Mouse (Mus musculus): ENCODE data around the gene Edem1.

The Edem1 gene

DNA sequence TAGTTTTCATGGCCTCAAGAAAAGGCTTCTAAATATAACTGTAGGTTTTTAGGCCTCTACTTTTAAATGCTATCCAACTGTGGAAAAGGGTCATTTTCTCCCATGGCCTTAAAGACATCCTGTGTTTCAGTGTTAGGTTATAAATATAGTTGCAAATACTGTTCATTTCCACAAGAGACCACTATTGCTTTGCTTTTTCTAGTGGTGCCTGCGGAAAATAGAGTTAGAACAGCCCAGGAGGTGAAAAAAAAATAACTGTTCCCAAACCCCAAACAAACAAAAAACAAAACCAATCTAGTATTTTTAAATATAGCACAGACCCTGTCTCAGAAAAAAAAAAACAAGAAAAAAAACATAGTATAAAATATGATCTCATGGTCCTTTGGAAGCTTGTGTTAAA is 46.9 kb downstream of the Edem1 start:
- no peak for DNase-seq (ENCODE audit: low spot score in 2 of 2)

DNA sequence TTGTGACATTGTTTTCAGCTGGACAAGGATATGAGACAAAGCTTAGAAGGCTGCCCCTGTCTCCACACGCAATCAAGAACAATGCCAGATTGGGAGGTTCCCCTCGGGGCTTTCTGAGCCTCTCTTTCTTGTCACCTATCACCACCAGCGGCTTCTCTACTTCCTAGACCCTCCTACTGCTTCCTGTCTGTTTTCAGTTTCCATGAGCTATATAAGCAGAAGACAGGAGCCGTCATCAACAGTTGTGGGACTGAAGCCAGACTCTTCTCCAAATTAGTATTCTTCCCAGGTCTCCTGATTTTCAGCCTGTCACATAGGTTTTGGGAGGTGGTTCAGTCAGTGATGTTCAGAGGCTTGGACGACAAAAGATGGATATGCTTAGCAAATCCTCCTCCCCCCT is 47.6 kb downstream of the Edem1 start:
- DNase-seq (ENCODE audit: low spot score in 2 of 2), result peak; percentile 30 to 41

DNA sequence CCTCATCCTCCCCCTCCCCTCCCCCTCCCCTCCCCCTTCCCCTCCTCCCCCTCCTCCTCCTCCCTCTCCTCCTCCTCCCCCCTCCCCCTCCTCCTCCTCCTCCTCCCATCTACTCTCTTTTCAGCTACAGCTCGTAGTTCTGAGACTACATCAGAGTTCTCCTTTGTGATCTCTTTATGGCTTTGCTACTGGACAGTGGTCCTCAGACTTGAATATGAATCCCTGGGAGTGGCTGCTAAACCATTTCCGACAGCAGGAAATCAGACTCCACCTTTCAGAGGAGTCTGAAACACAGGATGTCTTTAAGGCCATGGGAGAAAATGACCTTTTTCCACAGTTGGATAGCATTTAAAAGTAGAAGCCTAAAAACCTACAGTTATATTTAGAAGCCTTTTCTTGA is 48.0 kb downstream of the Edem1 start:
- DNase-seq (ENCODE audit: low spot score in 2 of 2), result no peak

DNA sequence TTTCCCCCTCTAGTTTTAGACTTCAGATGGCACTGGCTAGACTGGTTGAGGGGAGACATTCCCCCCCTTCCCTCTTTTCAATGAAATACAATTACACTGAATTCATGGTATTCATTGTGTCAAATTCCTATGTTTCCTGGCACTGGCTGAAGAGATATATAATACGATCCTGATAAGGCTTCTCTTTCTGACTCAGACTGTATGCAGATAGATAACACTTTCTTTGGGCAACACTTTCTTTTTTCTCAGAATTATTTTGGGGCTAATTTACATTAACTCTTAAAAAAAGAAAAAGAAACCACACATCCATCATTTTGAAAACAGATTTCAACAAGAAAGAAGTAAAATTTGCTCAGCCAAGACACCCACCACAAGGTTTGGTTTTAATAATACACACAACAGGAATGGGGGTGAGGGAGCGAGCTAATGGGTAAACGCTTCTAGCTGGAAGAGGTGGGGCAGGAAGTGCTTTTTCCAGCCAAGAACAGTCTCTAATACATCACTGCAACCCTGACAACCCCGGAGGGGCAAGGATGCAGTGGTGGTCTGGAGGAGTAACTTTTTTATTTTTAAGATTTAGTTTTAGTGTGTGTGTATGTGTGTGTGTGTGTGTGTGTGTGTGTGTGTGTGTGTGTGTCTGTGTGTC is 52.0 kb downstream of the Edem1 start:
- no peak for DNase-seq (ENCODE audit: low spot score in 2 of 2)

DNA sequence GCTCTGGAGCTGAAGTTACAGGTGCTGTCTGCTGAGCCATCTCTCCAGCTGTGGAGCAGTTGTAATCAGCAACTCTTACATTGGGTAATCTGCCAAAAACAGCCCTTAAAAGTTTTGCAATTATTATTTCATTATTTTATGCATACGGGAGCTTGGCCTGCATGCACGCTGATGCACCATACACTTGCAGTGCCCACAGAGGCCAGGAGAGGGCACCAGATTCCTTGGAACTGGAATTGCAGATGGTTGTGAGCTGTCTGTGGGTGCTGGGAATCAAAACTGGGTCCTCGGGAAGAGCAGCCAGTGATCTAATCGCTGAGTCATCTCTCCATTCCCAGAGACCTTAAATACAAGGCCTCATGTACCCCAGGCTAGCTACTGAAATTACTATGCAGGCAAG is 52.6 kb downstream of the Edem1 start:
- DNase-seq (ENCODE audit: low spot score in 2 of 2), result peak in 1 of 2 experiments; percentile 27

DNA sequence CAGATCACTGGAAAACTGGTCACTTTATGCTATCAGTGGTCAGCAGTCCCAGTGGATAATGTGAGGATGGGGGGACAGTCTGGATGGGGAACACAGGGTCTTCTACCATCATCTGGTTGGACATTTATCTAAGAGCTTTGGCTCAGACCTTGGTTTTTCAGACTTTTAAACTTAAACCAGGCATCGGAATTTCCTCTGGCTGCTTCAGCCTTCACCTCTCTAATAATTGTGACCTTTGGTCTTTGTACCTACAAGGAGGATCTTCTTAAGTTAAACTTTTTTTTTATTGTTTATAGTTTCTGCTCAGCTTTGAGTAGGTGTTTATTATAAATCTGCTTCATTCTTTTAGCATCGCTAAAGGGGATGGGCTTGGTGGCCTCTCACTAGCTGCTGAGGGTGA is 55.4 kb downstream of the Edem1 start:
- DNase-seq (ENCODE audit: low spot score in 2 of 2), result no peak

DNA sequence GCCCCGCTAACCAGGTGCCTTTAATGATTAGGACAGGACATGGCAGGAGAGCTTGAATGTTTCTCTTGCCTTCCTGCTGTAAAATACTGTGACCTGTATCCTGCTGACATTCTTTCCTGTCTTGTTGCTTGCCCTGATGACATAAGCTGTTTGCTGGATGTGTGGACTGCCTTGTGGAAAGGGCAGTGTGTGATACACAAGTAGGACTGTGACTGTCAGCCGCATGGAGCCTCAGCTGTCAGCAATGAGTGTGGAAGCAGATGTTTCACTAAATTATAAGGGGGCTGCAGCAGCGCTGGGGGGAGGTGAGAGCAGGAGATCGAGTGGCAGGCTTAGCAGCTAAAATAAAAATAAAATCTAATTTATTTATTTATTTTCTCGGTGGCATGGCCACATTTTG is 56.2 kb downstream of the Edem1 start:
- DNase-seq (ENCODE audit: low spot score in 2 of 2), result no peak

DNA sequence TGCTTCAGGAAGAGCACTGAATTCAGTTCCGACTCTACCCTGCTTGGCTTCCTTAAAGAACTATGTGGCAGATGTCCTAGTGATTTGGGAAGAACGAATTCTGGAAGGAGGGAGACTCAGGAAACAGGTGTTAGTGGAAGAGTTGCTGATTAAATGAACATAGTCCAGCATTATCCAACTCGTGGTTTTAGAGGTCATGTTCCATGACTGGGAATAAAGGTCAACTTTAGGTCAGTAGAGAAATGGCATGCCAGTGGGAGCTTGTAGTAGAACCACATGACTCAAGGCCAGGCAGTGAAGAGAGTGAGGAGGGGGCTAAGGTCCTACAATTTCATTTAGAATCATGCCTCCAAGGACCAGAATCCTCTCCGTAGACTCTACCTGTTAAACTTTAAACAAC is 57.9 kb downstream of the Edem1 start:
- DNase-seq (ENCODE audit: low spot score in 2 of 2), result no peak

DNA sequence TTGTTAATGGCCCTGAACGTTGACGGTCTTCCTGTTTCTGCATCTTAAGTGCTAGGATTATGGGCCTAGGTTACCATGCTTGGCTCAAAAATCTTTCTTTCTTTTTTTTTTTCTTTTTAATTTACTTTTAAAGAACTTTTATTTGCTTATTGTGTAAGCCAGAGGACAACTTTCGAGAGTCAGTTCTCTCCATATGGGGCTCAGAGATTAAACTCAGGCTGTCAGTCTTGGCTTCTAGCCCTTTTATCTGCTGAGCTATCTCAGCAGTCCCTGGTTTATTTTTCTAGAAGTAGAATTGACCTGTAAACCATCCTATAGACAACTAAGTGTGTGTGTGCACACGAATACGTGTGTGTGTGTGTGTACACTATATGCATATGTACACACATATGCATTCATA is 64.1 kb downstream of the Edem1 start:
- DNase-seq (ENCODE audit: low spot score in 2 of 2), result no peak

DNA sequence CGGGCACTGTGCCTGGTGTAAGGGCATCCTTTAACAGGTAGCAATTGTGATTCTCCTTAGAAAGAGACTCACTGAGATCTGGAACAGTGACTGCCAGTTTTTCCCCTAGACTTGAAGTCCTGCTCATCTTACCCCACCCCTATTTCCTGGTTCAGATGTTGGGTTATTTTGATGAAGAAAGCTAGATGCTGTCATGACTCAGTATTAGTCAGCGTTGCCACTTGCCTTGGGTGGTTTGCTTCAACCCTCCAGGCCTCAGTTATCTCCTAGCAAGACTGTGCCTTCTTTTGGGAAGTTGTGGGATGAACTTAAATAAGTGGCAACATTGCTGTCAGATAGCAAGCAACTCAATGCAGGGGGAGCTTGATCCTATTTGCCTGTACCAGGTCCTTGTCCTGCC is 66.7 kb downstream of the Edem1 start:
- no peak for DNase-seq (ENCODE audit: low spot score in 2 of 2)

DNA sequence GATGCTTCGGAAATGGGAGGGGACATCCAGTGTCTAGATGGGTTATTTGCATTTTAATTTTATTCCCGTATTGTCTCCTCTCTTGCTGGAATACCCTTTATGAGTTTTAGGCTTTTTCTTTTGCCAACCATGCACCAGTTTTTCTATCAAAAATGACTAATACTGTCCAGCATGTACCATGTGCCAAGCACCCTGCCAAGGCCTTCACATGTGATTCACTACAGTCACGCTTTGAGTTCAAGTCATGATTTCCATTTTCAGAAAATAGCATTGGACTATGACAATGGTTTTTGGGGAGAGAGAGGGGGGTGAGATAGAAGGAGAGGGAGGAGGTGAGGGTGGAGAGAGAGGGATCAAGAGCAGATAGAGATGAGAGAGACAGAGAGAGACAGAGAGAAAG is 67.5 kb downstream of the Edem1 start:
- no peak for DNase-seq (ENCODE audit: low spot score in 2 of 2)

DNA sequence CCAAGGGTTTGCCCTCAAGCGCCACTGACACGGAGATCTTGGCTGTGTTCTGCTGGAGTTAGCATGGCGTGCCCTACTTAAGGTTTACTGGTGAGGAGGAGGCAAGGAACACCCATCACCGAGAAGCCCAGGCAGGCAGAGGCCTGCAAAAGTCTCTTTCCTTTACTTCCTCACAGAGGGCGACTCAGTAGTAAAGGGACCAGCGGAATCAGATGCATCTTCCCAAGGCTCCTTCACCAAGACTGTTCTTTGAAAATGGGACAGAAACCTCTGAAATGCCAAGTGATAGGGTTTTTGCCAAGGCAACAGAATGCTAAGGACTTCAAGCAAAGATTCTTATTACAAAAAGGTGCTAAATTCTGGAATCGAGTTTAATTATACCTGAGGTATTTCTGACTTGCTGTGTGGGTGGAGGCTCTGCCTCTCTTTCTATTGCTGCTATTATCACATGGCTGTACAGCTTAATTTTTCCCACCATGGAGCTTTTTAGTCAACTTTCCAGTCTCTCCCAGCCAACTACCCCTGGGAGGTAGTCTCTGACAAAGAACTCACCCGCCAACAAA is 68.2 kb downstream of the Edem1 start:
- DNase-seq (ENCODE audit: low spot score in 2 of 2), result no peak

DNA sequence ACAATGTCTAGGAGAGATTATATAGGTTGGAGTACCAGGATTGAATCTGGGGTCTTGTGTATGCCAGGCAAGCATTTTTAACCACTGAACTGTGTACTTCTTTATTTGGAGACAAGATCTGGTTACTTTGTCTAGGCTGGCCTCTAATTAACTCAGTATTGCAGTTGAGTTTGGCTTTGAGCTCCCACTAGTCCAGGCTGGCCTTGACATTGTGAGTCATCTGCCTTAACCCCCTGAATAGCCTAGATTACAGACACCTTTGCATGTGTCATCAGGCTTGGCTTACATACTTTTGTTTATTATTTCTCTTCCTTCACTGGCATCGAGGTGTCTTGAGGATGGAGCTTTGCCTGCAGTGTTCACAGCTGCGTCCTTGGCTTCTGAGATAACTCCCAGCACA is 70.8 kb downstream of the Edem1 start:
- no peak for DNase-seq (ENCODE audit: low spot score in 2 of 2)

DNA sequence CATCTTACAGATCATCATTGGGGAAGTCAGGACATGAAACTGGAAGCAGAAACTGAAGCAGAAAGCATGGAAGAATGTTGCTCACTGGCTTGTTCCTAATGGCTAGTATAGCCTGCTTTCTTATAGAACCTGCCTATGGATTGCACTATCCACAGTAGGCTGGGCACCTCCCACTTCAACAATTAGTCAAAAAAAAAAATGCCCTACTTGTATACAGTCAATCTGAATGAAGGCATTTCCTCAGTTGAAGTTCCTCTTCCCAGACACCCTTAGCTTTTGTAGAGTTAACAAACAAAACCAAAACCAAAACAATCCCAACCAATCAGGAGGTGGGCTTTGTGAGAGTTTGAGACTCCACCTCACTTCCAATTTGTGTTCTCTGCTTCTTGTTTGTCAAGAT is 73.7 kb downstream of the Edem1 start:
- no peak for DNase-seq (ENCODE audit: low spot score in 2 of 2)

DNA sequence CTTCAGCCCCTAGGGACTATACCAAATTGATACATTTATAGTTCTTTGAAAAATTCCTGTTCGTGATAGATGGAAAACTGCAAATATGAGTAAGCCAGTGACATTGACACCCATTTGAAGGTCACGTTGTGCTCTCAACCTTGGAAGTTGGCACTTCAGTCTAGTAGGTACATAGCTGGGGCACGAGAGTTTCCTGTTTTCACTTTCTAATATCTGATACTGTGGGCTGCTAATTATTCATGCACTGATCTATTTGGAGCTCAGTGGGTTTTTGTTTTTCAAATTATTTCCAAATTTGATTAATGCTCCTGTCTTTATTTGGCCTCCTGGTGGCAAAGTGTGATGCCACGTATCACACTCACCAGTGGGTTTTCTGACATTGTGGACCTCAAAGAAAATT is 74.8 kb downstream of the Edem1 start:
- no peak for DNase-seq (ENCODE audit: low spot score in 2 of 2)

DNA sequence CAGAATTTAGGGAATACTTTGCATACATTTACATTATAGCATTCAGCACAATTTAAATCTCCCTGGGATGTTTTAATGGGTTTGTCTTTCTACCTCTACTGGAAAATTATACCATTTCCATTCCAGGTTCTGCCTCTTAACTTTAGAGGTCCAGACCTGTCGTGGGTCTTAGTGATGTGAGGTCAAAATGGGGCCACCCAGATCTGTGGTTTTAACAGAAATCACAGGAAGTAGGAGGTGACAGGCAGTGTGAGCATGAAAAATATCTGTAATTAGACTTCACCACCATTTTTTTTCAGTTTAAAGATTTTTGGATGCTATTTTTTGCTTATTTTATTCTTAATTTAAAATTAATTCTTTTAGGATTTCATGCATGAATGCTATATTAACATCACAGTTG is 78.1 kb downstream of the Edem1 start:
- DNase-seq (ENCODE audit: low spot score in 2 of 2), result no peak

All from thymus, postnatal 10 days (tissue).